Mouse (Mus musculus) granulocyte monocyte progenitor cell, adult 5-6 weeks (primary cell): ENCODE results near the gene Siglec1. TPM values are rescaled to one million over a fixed set of nuclear protein-coding genes. Genes with fewer than 3 reads are reported as not detected.

Source experiments
- ATAC-seq: replicated peaks from 2 replicates; pipeline ENCODE4 v1.8.0; 2016; ENCODE audit warnings: mild to moderate bottlenecking, moderate TSS enrichment, inconsistent platforms; ENCODE audit not compliant: poor library complexity, severe bottlenecking
- total RNA-seq, 2 experiments: library from RNA; stranded (forward) in 1 of 2; stranded (reverse) in 1 of 2; fragments of 200-712, 200-1000 nt in 1 of 2; fragments of >200 nt in 1 of 2; fragmentation: Nextera tagmentation in 1 of 2; gene quantifications; 2 replicates each; pipeline ENCODE4 v1.2.3; 2014 to 2017

Siglec1 gene
- total RNA-seq, 2 experiments from 2014 or later: not detected

DNA sequence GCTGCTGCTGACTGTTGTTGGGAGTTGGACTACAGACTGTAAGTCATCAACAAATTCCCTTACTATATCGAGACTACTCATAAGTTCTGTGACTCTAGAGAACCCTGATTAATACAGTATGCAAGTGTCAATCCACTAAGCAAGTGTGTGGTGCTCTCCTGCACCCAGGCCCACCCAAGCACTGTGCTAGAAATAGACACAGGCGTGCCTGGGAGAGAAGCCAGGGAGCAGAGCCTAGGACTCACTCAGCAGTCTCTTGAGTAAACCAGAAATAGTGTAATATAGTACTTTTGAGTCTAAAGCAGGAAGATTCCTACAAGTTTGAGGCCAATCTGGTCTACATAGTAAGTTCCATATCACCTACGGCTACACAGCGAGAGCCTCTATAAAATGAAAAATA, 17.5 kb upstream of the Siglec1 start:
- ATAC-seq: no peak

DNA sequence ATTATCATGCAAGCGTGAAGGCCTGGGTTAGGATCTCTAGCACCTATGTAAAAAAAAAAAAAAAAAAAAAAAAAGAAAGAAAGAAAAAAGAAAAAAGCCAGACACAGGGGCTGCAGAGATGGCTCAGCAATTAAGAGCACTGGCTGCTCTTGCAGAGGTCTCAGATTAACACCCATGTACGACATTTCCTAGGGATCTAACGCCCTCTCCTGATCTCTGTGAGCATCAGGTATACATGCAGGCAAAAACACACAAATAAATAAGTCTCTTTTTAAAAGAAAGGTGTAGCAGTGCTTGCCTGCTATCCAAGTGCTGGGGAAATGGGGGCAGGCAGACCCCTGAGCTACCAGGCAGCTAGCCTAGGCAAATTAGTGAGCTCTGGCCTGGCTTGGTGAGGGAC, 15.0 kb upstream of the Siglec1 start:
- ATAC-seq: no peak

DNA sequence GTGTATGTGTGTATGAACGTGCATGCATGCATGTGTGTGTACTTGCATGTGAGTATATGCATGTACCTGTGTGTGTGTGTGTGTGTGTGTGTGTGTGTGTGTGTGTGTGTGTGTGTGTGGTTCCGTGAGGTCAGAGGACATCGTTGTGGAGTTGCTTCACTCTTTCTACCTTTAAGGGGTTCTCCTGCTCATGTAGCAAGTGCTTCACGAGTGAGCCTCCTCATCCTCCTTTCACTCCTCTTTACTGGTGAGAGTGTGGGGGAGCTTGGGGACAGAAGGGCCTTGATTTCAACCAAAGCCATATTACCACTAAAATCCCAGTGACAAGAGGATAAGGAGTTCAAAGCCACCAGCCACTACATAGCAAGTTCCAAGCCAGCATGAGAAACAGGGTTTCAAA, 10.5 kb upstream of the Siglec1 start:
- no peak for ATAC-seq

DNA sequence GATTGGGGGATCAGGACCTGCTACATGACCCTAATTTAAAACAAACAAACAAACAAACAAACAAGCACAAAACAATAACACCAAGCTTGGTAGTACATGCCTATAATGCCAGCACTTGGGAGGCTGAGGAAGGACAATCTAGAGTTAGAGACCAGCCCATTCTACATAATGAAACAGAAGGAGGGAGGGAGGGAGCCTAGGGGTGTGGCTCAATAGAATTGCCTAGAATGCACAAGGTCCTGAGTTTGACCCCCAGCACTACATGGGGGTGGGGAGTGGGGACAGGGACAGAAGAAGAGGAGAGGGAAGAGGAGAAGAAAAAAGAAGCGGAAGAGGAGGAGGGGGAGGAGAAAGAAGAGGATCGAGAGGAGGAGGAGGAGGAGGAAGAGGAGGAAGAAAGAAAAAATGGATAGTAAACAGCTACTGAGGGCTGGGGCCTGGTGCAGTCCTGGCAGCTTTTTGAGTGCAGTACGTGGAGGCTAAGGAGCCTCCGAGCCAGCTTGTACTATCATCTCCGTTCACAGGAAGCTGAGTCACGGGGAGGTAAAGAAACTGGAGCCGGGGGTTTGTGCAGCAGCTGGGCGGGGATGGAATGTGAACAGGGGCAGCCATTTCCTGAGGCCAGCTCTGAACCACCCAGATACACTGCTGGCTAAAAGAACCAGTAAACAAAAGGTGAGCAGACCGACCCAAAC, 9.7 kb upstream of the Siglec1 start:
- ATAC-seq: peak; percentile 68

DNA sequence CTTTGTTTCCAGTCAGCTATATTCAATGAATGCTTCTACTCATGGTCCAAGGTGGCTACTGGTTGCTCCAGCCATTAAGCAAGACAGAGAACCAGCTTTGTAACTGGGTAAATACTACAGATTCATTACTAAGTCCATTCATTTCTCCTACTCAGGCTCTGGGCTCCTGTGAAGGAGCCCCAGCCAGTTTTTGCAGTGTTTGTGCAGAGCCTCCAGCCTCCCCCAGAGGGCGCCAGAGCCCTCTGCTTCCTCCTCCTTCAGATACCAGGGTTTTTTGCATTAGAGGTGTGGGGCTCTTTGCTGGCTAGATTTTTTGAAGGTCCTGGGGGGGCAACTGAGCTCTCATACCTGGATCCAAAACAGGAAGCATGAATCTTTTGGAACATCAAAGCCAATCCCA, 8.3 kb upstream of the Siglec1 start:
- peak; percentile 62; the same call in 1 of the 2 replicates for ATAC-seq

DNA sequence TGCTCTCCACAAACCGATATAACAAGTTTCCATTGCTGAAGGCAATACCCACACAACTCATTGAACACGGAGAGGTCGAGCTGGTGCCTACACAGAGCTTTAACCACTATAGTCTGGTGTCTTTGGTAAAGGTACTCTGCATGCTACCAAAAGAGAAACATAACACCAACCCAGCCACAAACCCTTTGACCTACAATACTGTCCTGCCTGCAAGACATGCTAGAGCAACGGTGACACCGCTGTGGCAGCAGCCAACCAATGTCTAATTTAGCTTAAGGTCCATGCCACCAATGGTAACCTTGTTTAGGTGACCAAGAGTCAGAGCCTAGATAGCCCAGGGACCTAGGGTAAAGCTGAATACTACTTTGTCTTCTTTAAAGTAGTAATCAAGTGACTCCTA, 7.0 kb upstream of the Siglec1 start:
- no peak for ATAC-seq

DNA sequence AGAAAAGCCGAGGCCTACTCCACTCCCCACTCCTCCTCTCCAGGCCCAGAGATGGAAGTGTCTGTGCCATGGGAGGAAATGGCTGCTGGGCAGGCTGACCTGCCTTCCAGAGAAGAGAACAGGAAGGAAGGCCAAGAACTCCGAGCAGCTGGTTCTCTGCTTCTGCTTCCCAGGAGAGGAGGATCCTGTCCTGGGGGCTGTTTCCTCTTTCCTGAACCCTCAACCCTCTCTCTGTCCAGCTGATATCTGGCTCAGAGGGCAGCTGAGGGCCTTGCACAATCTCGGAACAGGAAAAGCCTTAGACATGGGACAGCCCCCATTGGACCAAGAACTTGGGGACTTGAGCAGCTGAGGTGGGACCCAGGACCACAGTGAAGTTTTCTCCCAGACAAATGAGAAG, 4.3 kb upstream of the Siglec1 start:
- peak; percentile 64 for ATAC-seq

DNA sequence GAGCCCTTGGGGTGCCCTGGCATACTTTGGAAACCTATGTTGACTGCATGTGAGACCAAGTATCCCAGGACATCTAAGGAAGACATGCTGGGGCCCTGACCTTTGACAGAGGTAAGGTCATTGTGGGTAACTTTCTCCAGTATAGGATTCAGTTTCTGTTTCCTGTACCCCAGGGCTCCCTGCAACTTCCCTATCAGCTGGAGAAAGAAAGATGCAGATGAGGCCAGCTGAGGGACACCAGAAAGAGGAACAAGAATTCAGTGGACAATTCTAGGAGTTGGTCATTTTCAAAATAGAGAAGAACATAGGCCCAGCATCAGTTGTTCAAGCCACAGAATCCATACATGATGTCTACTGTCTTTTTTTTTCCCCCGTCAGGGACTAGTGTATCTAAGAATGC, 3.1 kb upstream of the Siglec1 start:
- peak; percentile 56 for ATAC-seq

DNA sequence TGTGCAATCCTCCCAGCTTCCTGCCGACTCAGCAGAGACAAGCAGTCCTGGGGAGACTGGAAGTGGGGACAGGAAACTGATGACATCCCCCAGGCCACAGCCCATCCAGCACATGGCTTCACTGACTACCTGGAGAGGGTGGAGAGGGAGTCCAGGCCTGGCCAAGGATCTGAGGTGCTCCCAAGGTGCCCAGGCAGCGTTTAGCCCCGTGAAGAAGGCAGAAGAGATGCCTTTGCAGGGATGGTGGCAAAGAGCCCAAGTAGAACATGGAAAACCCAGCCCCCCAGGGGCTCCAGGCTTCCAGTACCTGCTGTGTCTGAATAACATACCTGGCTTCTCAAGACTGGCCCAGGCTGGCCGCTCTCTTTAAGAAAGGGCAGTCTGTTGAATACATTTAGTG, 2.0 kb upstream of the Siglec1 start:
- ATAC-seq: peak; percentile 49

DNA sequence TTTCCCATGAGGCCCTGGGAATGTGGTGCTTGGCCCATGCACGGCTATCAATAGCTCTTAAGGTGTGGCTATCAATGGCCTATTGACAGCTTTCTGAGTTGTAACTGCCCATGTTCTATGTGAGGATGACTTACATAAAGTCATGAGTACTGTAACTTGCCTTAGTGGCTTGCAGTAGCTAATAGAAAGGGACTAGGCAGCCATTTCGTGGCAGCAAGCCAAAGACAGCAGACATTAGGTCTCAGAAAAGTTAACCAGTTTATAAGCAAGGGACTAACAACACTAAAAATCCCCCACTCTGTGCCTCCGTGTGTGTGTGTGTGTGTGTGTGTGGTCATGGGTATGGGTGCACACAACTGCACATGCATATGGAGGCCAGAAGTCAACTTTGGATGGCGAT, 2.4 kb downstream of the Siglec1 start:
- no peak for ATAC-seq

DNA sequence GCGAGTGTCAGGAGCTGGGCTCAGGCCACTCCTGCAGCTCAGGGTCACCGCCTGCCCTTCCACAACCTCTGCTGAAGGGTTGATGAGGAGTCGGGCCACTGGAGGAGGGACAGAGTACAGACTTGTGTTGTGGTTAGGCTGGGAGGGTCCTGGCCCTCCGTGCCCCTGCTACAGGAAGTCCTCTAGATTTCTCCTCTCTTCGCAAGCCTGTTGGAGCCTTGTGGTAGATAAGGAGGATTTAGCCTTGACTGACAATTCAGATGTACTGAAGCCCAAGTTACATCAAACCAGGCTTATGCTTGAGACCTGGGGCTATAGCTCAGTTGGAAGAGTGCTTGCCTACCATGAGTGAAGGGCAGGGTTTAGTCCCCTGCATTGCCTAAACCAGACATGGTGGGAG, 6.1 kb downstream of the Siglec1 start:
- peak; percentile 33 for ATAC-seq

DNA sequence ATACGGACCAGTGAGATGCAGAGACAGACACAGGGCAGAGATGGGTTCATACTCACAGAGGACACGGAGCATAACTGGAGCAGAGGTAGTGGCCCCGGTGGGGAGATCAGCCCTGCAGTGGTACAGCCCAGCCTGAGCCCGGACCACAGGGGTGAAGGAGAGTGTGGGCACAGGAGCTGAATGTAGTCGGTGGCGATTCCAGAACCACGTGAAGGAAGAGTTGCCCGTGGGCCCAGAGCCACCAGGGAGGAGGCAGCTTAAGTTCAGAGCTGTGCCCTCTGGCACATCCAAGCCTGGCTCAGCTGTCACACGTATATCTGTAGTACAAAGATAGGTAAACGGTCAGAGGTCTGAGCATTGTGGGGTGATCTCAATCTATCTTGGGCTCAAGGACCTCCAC, 14.0 kb downstream of the Siglec1 start:
- no peak for ATAC-seq

DNA sequence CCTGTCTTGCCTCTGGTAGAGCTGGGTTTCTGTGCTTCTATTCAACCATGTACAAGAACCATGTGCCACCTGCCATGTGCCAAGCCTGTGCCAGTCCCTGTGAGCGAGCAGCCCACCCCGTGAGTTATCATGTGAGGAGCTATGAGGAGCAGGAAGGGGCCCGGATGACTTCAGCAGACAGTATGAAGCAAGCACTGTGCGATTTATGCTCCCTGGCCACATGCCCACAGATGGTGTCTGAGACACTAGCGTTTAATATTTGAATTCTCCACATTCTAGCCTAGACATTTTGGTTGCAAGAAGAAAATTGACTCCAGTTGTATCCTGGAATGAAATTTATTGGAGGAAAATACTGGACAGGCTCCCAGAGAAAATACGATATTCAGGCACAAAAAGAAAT, 19.1 kb downstream of the Siglec1 start:
- ATAC-seq: no peak

DNA sequence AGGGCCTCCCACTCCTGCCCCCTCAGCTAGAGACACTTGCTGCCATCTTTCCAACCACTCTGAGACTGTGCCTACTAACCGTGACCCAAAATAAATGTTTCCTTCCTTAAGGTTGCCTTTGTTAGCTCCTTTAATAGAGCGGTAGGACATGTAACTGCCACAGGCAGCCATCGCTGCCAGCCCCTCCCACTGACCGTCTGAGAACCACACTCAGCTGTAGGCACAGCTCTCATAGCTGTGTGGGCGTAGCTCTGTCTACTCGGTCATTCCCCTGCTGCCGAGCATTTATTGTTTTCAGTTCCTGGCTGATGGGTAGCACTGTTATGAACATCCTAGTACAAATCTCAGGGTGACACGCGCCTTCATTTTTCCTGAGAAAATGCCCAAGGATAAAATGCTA, 20.2 kb downstream of the Siglec1 start:
- ATAC-seq: no peak

DNA sequence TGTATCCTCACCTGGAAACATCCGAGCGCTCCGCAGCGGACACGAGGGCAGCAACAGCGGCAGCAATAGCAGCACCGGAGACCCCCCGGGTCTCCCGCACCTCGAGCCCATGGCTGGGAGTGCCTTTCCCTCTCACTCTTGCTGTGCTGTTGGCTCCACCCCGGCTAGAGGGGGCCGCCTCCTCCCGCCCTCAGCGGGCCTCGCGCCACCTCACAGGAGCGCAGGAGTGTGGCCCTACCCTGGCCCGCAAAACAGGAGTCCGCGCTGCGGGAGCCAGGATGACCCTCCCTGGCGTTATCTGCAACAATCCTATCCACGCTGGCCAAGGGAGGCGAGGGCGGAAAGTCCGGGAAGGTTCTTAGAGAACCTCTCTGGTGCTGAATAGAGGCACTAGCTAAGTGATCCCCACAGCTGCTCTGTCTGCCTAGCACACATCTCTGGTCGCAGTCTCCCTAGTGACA, 23.1 kb downstream of the Siglec1 start, which contains the start of gene Adam33:
Gene Adam33, minus strand, starts transcription at position 411 of the 461 bp plus-strand sequence.
- ATAC-seq: no peak; the same call in 1 of the 2 replicates

DNA sequence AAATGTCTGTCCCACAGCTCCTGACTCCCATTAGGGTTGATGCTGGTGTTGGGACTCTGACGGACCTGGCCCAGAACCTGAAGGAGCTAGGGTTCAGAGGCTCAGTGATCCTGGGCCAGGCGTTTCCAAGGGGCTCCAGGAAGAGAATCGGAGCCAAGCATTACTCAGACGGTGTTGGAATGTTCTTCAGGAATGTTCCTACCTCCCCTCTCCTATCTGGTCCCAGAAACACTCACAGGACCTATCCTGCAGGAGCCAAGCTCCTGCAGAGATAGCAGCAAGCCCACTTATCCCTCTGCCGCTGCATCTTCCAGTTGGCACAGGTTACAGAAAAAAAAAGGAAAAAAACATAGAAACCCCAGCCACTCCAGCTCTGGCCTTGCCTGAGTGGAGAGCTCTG, 25.0 kb downstream of the Siglec1 start:
- no peak for ATAC-seq

DNA sequence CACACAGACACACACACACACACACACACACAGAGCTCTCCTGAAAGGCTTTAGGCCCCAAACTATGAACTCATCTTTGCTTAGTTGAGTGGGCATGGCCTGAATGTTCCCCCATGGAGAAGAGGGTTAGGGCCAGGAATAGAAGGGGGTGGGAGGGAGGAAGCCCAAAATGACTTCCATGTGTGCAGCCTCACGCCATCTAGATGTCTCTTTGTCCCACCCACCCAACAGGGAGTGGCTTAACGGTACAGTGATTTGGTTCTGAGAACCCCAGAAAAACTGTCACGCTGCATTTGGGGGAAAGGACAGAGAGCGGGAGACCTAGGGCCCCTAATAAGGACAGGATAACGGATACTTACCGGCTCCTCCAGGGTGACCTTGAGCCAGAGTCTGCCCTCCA, 25.8 kb downstream of the Siglec1 start:
- ATAC-seq: no peak

DNA sequence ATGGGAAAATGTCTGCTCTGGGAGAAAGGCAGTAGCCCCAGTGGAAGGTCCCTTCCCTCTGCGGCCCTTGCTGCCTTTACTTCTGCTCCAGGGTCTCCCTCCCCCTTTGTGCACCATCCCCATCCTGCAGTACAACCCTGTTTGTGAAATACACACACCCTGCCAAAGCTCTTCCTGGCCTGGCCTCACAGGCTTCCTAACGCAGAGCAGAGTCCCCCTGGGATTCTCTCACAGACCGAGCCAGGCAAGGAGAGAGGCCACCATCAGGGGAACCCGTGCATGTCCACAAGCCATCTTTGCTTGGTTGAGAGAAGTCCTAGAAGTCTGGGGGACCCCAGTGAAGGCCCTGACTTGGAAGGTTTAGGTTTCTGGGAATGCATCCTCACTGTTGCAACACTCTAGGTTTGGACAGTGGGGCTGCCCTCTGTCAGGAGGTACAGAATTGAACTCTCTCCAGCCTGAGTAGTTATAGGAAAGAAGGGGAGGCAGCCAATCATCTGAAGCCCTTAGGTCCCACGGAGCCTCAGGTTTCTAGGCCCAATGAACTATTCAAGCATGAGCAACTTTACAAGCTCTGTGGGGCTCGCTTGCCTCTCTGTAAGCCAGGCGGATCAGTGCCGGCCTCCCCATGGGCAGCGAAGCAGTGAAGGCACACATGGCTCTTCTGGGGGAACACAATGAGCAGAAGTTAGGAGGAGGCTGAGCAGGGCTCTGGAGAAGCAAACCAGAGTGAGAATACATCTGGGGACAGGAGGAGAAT, 26.6 kb downstream of the Siglec1 start:
- ATAC-seq: no peak

DNA sequence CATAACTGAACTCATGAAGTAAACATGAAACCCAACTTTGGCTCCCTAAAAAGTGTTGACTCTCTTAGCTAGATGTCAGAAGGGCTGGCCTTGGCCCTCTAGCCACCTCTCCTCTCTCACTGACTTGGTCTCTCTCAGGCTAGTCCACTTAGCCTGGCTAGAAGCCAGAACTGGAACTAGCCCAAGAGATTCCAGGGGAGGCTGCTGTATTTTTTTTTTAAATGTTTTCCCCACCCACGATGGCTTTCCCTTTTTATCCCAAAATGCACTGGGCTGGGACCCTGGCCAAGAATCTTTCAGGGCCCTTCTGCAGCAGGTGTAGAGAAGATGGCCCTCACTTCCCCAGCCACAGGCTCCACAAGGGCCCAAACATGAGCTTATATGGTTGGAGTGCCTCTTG, 27.2 kb downstream of the Siglec1 start:
- ATAC-seq: no peak

DNA sequence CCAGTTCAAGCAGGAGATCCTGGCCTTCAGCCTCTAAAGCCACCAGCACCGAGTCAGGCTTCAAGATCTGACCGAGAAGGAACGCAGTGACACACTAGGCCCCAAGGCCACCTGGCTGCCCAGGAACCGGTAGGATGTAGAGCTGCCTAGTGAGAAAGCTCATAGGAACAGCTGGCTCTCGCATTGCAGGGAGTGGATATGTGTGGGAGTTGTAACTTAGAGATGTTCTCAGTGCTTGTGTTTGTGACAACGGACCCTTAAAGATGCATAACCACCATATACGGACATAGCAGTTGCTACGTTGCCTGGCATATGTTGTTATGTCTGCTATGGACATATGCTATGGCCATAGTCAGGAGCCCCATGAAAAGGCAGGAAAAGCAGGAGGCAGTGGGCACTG, 27.9 kb downstream of the Siglec1 start:
- no peak for ATAC-seq

DNA sequence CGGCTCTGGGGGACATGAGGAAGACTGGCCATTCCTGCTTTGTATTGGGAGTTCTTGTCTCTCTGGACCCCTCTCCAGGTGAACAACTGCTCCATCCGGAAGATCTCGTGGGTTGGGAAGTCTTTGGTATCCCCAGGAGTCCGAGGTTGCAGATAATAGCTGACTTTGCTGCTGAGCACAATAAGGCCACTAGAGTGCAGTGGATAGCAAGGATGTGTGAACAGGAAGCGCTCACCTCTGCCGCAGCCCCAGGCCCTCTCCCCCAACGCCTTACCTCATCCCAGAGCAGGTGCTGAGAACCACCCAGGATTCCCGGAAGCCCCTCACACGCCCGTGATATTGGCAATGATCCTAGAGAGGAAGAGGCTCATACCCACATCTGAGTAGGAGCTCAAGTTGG, 30.4 kb downstream of the Siglec1 start:
- ATAC-seq: peak; percentile 62

DNA sequence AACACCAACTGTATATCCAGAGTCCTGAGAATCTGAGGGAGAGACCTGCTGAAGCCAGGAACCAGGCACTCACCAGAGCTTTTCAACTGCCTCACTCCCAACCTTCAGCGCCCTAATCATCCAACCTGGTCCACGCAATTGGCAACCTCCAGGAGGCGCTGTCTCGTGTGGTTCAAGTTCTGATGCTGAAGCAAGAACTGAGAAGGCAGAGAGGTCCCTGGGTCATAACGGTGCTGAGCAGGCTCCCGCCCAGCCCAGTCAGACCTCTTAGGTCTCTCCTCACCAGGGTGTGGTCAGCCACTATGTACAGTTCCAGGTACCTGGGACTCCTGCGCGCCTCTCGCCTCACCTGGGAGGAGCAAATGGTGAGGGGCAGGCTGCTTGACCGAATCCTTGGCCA, 30.9 kb downstream of the Siglec1 start:
- peak; percentile 65 for ATAC-seq
